Mouse (Mus musculus) megakaryocyte, embryonic 14.5 days (primary cell): ENCODE results near the gene Plekha5.

Experiments used
- FLI1 ChIP-seq: IDR thresholded peaks from 2 replicates; pipeline ENCODE4 v1.6.1; 2012; ENCODE audit warnings: low read length, inconsistent platforms, mixed read lengths
- GATA1 ChIP-seq: IDR thresholded peaks from 3 replicates; pipeline ENCODE4 v1.6.1; 2012; ENCODE audit warnings: mixed read lengths, low read length, inconsistent platforms, borderline replicate concordance

- no peak for TF ChIP-seq FLI1
- TF ChIP-seq GATA1 = no peak
Observed at GRCm38 (mm10) chr6:140519019-140519418, 95.2 kb downstream of the Plekha5 start.
